Mouse (Mus musculus) neutrophil, adult 65 days (primary cell): Measurements from ENCODE around the gene Mipol1. TPM values are rescaled to one million over a fixed set of nuclear protein-coding genes. Genes with fewer than 3 reads are reported as not detected.

Source experiments
- total RNA-seq: library from RNA; stranded (reverse); gene quantifications from 2 replicates; pipeline ENCODE4 v1.2.4, GENCODE M21; 2023

Gene Mipol1
- 0.36 TPM in 1 of 2 replicates, not detected in the other for total RNA-seq

GRCm38 (mm10) chr12:57230192-57230706, at the start of gene Mipol1, which contains the start of gene Prps1l3:
Gene Mipol1, plus strand, starts transcription at chr12:57230427.
Gene Prps1l3, plus strand, starts transcription at chr12:57230412.

DNA sequence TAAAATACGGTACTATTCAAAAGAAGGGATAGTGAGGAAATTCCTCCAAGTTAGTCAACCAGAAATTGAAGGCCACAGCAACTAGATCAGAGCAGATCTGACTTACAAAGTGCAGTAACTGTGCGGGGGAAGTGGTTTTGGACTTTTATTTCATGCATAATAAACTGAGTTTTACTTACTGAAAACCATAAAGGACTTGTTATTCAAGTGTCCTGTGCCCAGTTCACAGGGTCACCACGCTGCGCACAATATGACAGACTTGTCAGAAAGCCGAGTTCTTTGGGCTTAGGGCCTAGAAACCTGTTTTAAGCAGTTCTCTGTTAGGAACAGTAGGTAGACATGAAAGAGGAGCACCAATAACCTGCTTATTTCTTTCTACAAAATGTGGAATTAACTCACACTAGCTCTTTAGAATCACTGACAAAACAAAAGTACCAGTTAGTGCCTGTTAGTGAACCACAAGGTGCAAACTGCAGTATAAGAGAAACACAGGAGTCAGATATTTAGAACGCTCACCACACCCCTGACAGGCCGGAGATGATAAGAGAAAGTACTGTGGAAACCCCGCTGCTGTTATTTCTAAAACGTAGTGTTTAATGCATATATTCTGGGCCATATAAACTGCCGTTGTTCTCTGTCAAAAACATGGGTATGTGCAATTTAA, 32.7 kb upstream of the Mipol1 start, which contains the start of gene Slc25a21:
Gene Slc25a21 (minus strand): TSS at position 110 of the 664 bp plus-strand sequence.

Other genes starting within 250 kb of the Mipol1 start
- gene Slc25a21, start 33.0 kb upstream of the Mipol1 start, total RNA-seq: 0.38 and 0.64 TPM in 2 replicates
- 12.9 and 14.8 TPM in 2 replicates for gene Prps1l3, start within 50 bp of the Mipol1 start, total RNA-seq